Mouse (Mus musculus): ENCODE measurements around the gene Tssk1.

Tssk1 gene

GRCm38 (mm10) chr16:17898462-17898861, 4.4 kb downstream of the Tssk1 start, which contains the start of the genes Dgcr2 and Tssk2:
Dgcr2 (minus strand) TSS chr16:17898562.
Tssk2 (plus strand) TSS chr16:17898637.
- DNase-seq: no peak

GRCm38 (mm10) chr16:17911052-17911595, 17.1 kb downstream of the Tssk1 start, which contains the start of gene Ess2:
Ess2 (minus strand) TSS chr16:17911348.
- DNase-seq: peak; percentile 92

GRCm38 (mm10) chr16:17914307-17915249, 20.6 kb downstream of the Tssk1 start, which contains the start of gene Gsc2:
Gsc2 (minus strand) TSS chr16:17915059.
- DNase-seq: no peak

- no peak for DNase-seq
Measured at GRCm38 (mm10) chr16:17920586-17920985, 26.6 kb downstream of the Tssk1 start.

GRCm38 (mm10) chr16:17921325-17922162, 27.5 kb downstream of the Tssk1 start:
- DNase-seq: peak; percentile 96 to 98

GRCm38 (mm10) chr16:17922163-17922538, 28.1 kb downstream of the Tssk1 start:
- peak in 1 of 2 experiments; percentile 64 for DNase-seq

GRCm38 (mm10) chr16:17927351-17928082, 33.5 kb downstream of the Tssk1 start:
- peak; percentile 53 to 57 for DNase-seq

GRCm38 (mm10) chr16:17928087-17928580, 34.1 kb downstream of the Tssk1 start, which contains the start of gene Slc25a1:
Slc25a1 (minus strand) TSS chr16:17928219.
- DNase-seq: peak; percentile 65 to 79

GRCm38 (mm10) chr16:17928627-17929104, 34.6 kb downstream of the Tssk1 start:
- DNase-seq: peak; percentile 46 to 69

- no peak for DNase-seq
Measured at GRCm38 (mm10) chr16:17929211-17929610, 35.2 kb downstream of the Tssk1 start.

- no peak for DNase-seq
Measured at GRCm38 (mm10) chr16:17929631-17930030, 35.6 kb downstream of the Tssk1 start.

GRCm38 (mm10) chr16:17931906-17932460, 38.0 kb downstream of the Tssk1 start:
- DNase-seq: no peak

- DNase-seq: no peak
Measured at GRCm38 (mm10) chr16:17933594-17934444, 39.8 kb downstream of the Tssk1 start.

- no peak for DNase-seq
Measured at GRCm38 (mm10) chr16:17934445-17934910, 40.5 kb downstream of the Tssk1 start.

- DNase-seq: no peak
Measured at GRCm38 (mm10) chr16:17936776-17937175, 42.8 kb downstream of the Tssk1 start.

- DNase-seq: no peak
Measured at GRCm38 (mm10) chr16:17938187-17938586, 44.2 kb downstream of the Tssk1 start.

GRCm38 (mm10) chr16:17938821-17939220, 44.8 kb downstream of the Tssk1 start:
- peak; percentile 77 to 86 for DNase-seq

- peak in 1 of 2 experiments; percentile 25 for DNase-seq
Measured at GRCm38 (mm10) chr16:17939255-17939751, 45.3 kb downstream of the Tssk1 start.

GRCm38 (mm10) chr16:17943466-17943865, 49.4 kb downstream of the Tssk1 start:
- no peak for DNase-seq
